Mouse (Mus musculus): Measurements from ENCODE around the gene Atp8a2.

- no peak for TF ChIP-seq POLR2A (IDR thresholded peaks at IDR 0.05; ENCODE audit: borderline replicate concordance, insufficient read depth, low read length)
- no peak for TF ChIP-seq CTCF (IDR thresholded peaks at IDR 0.05; ENCODE audit: borderline replicate concordance, insufficient read depth, low read depth, low read length)
Observed at GRCm38 (mm10) chr14:59960961-59961360, 236.0 kb downstream of the Atp8a2 start.

Measured in cerebellum, adult 2 months (tissue).